Mouse (Mus musculus) lung, embryonic 14.5 days (tissue): ENCODE measurements around the gene Ldlrad3. TPM values are rescaled to one million over a fixed set of nuclear protein-coding genes. Genes with fewer than 3 reads are reported as not detected.

Source experiments
- ATAC-seq: fragments of 200-750 bp; cut with Nextera tagmentation; 2 replicates; pipeline ENCODE4 v1.8.0; 2017; ENCODE audit warnings: mild to moderate bottlenecking, moderate TSS enrichment, moderate library complexity; ENCODE audit not compliant: insufficient read depth
- DNase-seq: peaks from one replicate; pipeline ENCODE4 v3.0.0-alpha.2; 2015
- H3K27ac ChIP-seq: fragments of 300-500 bp; sonication (generic); 2 replicates; pipeline ENCODE4 v1.5.1; 2014; ENCODE audit warnings: low read depth, mild to moderate bottlenecking, moderate library complexity
- H3K27me3 ChIP-seq: fragments of 300-500 bp; sonication (generic); 2 replicates; pipeline ENCODE4 v1.6.1; 2014; ENCODE audit warnings: low read length, control low read depth; ENCODE audit not compliant: insufficient read depth
- H3K36me3 ChIP-seq: fragments of 300-500 bp; sonication (generic); 2 replicates; pipeline ENCODE4 v1.6.1; 2014; ENCODE audit warnings: control low read depth; ENCODE audit not compliant: insufficient read depth
- H3K4me1 ChIP-seq: fragments of 300-500 bp; sonication (generic); 2 replicates; pipeline ENCODE4 v1.6.1; 2014; ENCODE audit warnings: antibody characterized with exemption, control low read depth; ENCODE audit not compliant: insufficient read depth
- H3K4me2 ChIP-seq: fragments of 300-500 bp; sonication (generic); 2 replicates; pipeline ENCODE4 v1.6.1; 2014; ENCODE audit warnings: mild to moderate bottlenecking
- H3K4me3 ChIP-seq: fragments of 300-500 bp; sonication (generic); 2 replicates; pipeline ENCODE4 v1.5.1; 2014; ENCODE audit warnings: low read depth, low read length
- H3K9ac ChIP-seq: fragments of 300-500 bp; sonication (generic); 2 replicates; pipeline ENCODE4 v1.6.1; 2014
- H3K9me3 ChIP-seq: fragments of 300-500 bp; sonication (generic); 2 replicates; pipeline ENCODE4 v1.6.1; 2016; ENCODE audit warnings: low read depth, low read length, control low read depth
- CTCF ChIP-seq: IDR thresholded peaks from 2 replicates; pipeline ENCODE4 v1.5.1; 2016; ENCODE audit warnings: antibody characterized with exemption, low read depth
- WGBS: fragments of 180-500 bp; shearing (Covaris S2); extraction: QIAGEN DNeasy Blood & Tissue Kit; methylation state at CpG from one replicate; pipeline ENCODE4 v1.1.7; 2014; 5-methylcytosine and 5-hydroxymethylcytosine counted together
- polyA plus RNA-seq: library from polyadenylated mRNA; unstranded; fragments of >200 nt; fragmentation: Nextera tagmentation; extraction: Ambion mirVana; gene quantifications from 2 replicates; pipeline ENCODE4 v1.2.1, GENCODE M21; 2014

Ldlrad3 gene
- polyA plus RNA-seq, 1 experiment from 2014 or later, result 60.4 TPM

GRCm38 (mm10) chr2:102049866-102050550, 136.2 kb downstream of the Ldlrad3 start:
- Histone ChIP-seq H3K4me3 (no peak overlapping the region), H3K27me3 (no peaks in the 10 kb centered on the region), H3K9me3 (no peaks in the 10 kb centered on the region), H3K4me1 (peaks cover 7% of the 10 kb centered on the region; the same call in 1 of the 2 replicates), H3K27ac (no peak overlapping the region), H3K4me2 (no peak overlapping the region), H3K9ac (no peak overlapping the region), H3K36me3 (peaks cover 10% of the 10 kb centered on the region; the same call in 1 of the 2 replicates)
- TF ChIP-seq CTCF, result no peak
- DNase-seq, result no peak
- ATAC-seq, result no peak
- 44% methylated on average over 10 of the region's 10 CpGs for WGBS

- DNase-seq (no peak), ATAC-seq (no peak)
- H3K27me3 ChIP-seq, result no peaks in the 10 kb centered on the region
- H3K4me1 ChIP-seq, result peaks cover 7% of the 10 kb centered on the region; the same call in 1 of the 2 replicates
- H3K9ac ChIP-seq, result no peak overlapping the region
- 69% methylated on average over 16 of the region's 16 CpGs for WGBS
- no peak overlapping the region for H3K4me3 ChIP-seq
- H3K4me2 ChIP-seq, result no peak overlapping the region
- H3K27ac ChIP-seq, result no peak overlapping the region
- H3K9me3 ChIP-seq, result no peaks in the 10 kb centered on the region
- peaks cover 4% of the 10 kb centered on the region; the same call in 1 of the 2 replicates for H3K36me3 ChIP-seq
- TF ChIP-seq CTCF, result no peak
Measured at GRCm38 (mm10) chr2:102048296-102049175, 137.6 kb downstream of the Ldlrad3 start.

GRCm38 (mm10) chr2:102046481-102046880, 139.7 kb downstream of the Ldlrad3 start:
- H3K36me3 ChIP-seq, result peaks cover 4% of the 10 kb centered on the region; the same call in 1 of the 2 replicates
- DNase-seq (no peak), ATAC-seq (no peak)
- TF ChIP-seq CTCF, result no peak
- no peaks in the 10 kb centered on the region for H3K9me3 ChIP-seq
- WGBS, result 92% methylated on average over 7 of the region's 7 CpGs
- no peaks in the 10 kb centered on the region for H3K27me3 ChIP-seq
- H3K4me1 ChIP-seq, result peaks cover 7% of the 10 kb centered on the region; the same call in 1 of the 2 replicates
- no peak overlapping the region for H3K27ac ChIP-seq
- H3K4me3 ChIP-seq, result no peak overlapping the region
- H3K4me2 ChIP-seq, result no peak overlapping the region
- H3K9ac ChIP-seq, result no peak overlapping the region

- Histone ChIP-seq H3K27me3 (no peaks in the 10 kb centered on the region), H3K4me2 (no peak overlapping the region), H3K27ac (no peak overlapping the region), H3K9ac (no peak overlapping the region), H3K4me3 (no peak overlapping the region), H3K4me1 (peaks cover 13% of the 10 kb centered on the region), H3K9me3 (no peaks in the 10 kb centered on the region), H3K36me3 (no peaks in the 10 kb centered on the region)
- no peak for TF ChIP-seq CTCF
- 80% methylated on average over 5 of the region's 5 CpGs for WGBS
- ATAC-seq (no peak), DNase-seq (no peak)
Measured at GRCm38 (mm10) chr2:102040456-102040855, 145.7 kb downstream of the Ldlrad3 start.

GRCm38 (mm10) chr2:102040011-102040410, 146.2 kb downstream of the Ldlrad3 start:
- no peak overlapping the region for H3K4me2 ChIP-seq
- 67% methylated on average over 2 of the region's 2 CpGs for WGBS
- H3K4me1 ChIP-seq, result peaks cover 13% of the 10 kb centered on the region
- no peak overlapping the region for H3K9ac ChIP-seq
- no peak overlapping the region for H3K4me3 ChIP-seq
- no peaks in the 10 kb centered on the region for H3K9me3 ChIP-seq
- H3K27me3 ChIP-seq, result no peaks in the 10 kb centered on the region
- H3K27ac ChIP-seq, result no peak overlapping the region
- ATAC-seq (no peak), DNase-seq (no peak)
- H3K36me3 ChIP-seq, result no peaks in the 10 kb centered on the region
- TF ChIP-seq CTCF, result no peak

GRCm38 (mm10) chr2:102038895-102039667, 147.1 kb downstream of the Ldlrad3 start:
- Histone ChIP-seq H3K4me1 (peaks cover 13% of the 10 kb centered on the region), H3K27ac (no peak overlapping the region), H3K9me3 (no peaks in the 10 kb centered on the region), H3K36me3 (no peaks in the 10 kb centered on the region), H3K4me2 (no peak overlapping the region), H3K27me3 (no peaks in the 10 kb centered on the region), H3K4me3 (no peak overlapping the region), H3K9ac (no peak overlapping the region)
- 81% methylated on average over 7 of the region's 7 CpGs for WGBS
- no peak for DNase-seq
- TF ChIP-seq CTCF, result no peak
- no peak for ATAC-seq
